Mouse (Mus musculus) cortical plate, adult 2 months (tissue): ENCODE measurements around the gene Zfhx3.

Source experiments
- CTCF ChIP-seq: fragments of 200-500 bp; IDR thresholded peaks from 2 replicates; pipeline ENCODE4 v1.5.1; 2011; ENCODE audit warnings: mild to moderate bottlenecking, control low read depth, low read length; ENCODE audit not compliant: insufficient read depth; ENCODE audit errors: extremely low read depth
- POLR2A ChIP-seq: fragments of 200-500 bp; IDR thresholded peaks from 2 replicates; pipeline ENCODE4 v1.6.1; 2011; ENCODE audit warnings: mild to moderate bottlenecking, low read length, control low read depth; ENCODE audit not compliant: insufficient read depth; ENCODE audit errors: extremely low read depth

GRCm38 (mm10) chr8:108726541-108727241, 784.2 kb downstream of the Zfhx3 start:
- TF ChIP-seq CTCF (no peak), POLR2A (no peak)
